Mouse (Mus musculus): ENCODE results near the gene Brd3. TPM values are rescaled to one million over a fixed set of nuclear protein-coding genes. Genes with fewer than 3 reads are reported as not detected.

The Brd3 gene
- polyA plus RNA-seq, 1 experiment from 2014 or later = 188 TPM

- Histone ChIP-seq H3K27me3 (ENCODE audit: control insufficient read depth, insufficient read depth, low read length) (no peaks in the 10 kb centered on the region), H3K4me3 (ENCODE audit: low read depth, low read length) (no peak overlapping the region), H3K27ac (ENCODE audit: low read depth, low read length) (no peak overlapping the region), H3K9ac (ENCODE audit: low read length) (0 out of 2 replicates have a peak overlapping the region, but pooled peaks have one; percentile 4), H3K4me1 (replicated peaks; ENCODE audit: control insufficient read depth, insufficient read depth, low read length) (peaks cover 18% of the 10 kb centered on the region), H3K4me2 (ENCODE audit: low read depth, low read length, severe bottlenecking) (no peak overlapping the region), H3K9me3 (ENCODE audit: control insufficient read depth, low read length) (no peaks in the 10 kb centered on the region), H3K36me3 (ENCODE audit: control insufficient read depth, insufficient read depth, low read length) (no peaks in the 10 kb centered on the region)
- DNase-seq (ENCODE audit: low spot score) (peak; percentile 48), ATAC-seq (replicated peaks; ENCODE audit: low FRiP score) (no peak)
- 88% methylated on average over 7 of the region's 7 CpGs for WGBS
Observed at GRCm38 (mm10) chr2:27423596-27423995, 83.9 kb downstream of the Brd3 start.

DNA sequence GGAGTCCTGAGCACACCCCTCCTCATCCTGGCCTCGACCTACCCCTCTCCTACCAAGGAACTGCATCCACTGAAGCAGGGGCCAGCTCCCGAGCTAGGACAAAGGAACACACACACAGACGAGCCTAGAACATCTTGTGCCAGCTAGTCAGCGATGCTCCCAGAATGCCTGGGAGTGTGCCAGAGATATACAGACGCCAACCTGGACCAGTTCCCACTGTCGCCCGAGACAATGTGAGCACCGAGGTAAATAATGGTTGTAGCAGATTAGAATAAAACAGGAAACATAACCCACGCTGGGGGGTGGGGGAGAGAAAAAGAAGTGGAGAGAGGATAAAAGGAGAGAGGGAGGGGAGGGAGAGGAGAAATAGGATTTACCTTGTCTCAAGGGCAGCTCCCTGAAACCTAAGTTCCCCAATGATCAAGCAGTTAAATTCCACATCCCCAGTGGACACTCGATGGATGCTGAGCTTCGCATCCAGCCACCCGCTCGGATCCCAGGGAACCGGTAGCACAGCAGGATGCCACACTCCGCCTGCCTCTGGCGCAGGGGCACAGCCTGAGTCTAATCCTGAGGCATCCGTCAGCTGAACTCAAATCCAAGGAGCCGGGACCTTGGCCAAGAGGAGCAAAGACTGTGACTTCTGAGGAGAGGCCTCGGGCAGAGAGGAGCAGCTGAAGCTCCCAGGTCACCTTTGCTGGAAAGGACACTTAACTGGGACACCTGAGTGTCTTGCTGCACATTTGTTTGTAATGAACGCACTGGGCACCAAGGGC, 86.0 kb downstream of the Brd3 start:
- H3K9ac ChIP-seq (ENCODE audit: low read length) = no peak overlapping the region
- H3K4me2 ChIP-seq (ENCODE audit: low read depth, low read length, severe bottlenecking) = no peak overlapping the region
- WGBS = 77% methylated on average over 20 of the region's 20 CpGs
- no peaks in the 10 kb centered on the region for H3K9me3 ChIP-seq (ENCODE audit: control insufficient read depth, low read length)
- DNase-seq (ENCODE audit: low spot score) (no peak), ATAC-seq (replicated peaks; ENCODE audit: low FRiP score) (no peak)
- H3K27ac ChIP-seq (ENCODE audit: low read depth, low read length) = no peak overlapping the region
- H3K36me3 ChIP-seq (ENCODE audit: control insufficient read depth, insufficient read depth, low read length) = no peaks in the 10 kb centered on the region
- H3K4me1 ChIP-seq (replicated peaks; ENCODE audit: control insufficient read depth, insufficient read depth, low read length) = peaks cover 13% of the 10 kb centered on the region; the same call in 1 of the 2 replicates
- H3K4me3 ChIP-seq (ENCODE audit: low read depth, low read length) = no peak overlapping the region
- no peaks in the 10 kb centered on the region for H3K27me3 ChIP-seq (ENCODE audit: control insufficient read depth, insufficient read depth, low read length)

DNA sequence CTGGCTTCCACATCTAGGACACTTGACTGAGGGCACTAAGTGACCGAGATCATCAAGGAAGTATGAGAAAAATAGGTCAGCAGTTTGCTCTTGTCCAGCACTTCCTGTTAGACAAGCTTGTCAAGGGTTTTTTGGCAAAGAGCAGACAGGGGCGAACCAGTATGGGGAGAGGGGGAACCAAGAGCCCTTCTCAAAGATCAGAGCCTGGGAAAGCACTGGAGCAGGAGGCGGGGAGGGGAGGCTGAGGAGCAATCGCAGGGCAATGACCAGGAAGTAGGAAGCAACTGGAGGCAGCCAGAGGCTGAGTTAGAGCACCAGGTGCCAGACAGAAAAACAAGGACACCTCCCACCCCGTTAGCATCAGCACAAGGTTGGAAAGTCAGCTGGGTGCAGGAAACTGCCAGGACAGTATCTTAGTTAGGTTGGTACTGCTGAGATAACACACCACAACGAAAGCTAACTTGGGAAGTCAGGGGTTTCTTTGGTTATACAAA, 88.8 kb downstream of the Brd3 start:
- Histone ChIP-seq H3K36me3 (ENCODE audit: control insufficient read depth, insufficient read depth, low read length) (no peaks in the 10 kb centered on the region), H3K4me2 (ENCODE audit: low read depth, low read length, severe bottlenecking) (no peak overlapping the region), H3K9ac (ENCODE audit: low read length) (no peak overlapping the region), H3K27ac (ENCODE audit: low read depth, low read length) (no peak overlapping the region), H3K27me3 (ENCODE audit: control insufficient read depth, insufficient read depth, low read length) (no peaks in the 10 kb centered on the region), H3K4me1 (replicated peaks; ENCODE audit: control insufficient read depth, insufficient read depth, low read length) (peaks cover 34% of the 10 kb centered on the region), H3K9me3 (ENCODE audit: control insufficient read depth, low read length) (no peaks in the 10 kb centered on the region), H3K4me3 (ENCODE audit: low read depth, low read length) (no peak overlapping the region)
- WGBS = 67% methylated on average over 6 of the region's 6 CpGs
- DNase-seq (ENCODE audit: low spot score) (no peak), ATAC-seq (replicated peaks; ENCODE audit: low FRiP score) (no peak)

- H3K36me3 ChIP-seq (ENCODE audit: control insufficient read depth, insufficient read depth, low read length) = no peaks in the 10 kb centered on the region
- H3K9ac ChIP-seq (ENCODE audit: low read length) = no peak overlapping the region; the same call in 1 of the 2 replicates
- H3K4me3 ChIP-seq (ENCODE audit: low read depth, low read length) = no peak overlapping the region
- no peak for DNase-seq (ENCODE audit: low spot score)
- no peaks in the 10 kb centered on the region for H3K27me3 ChIP-seq (ENCODE audit: control insufficient read depth, insufficient read depth, low read length)
- no peak overlapping the region for H3K4me2 ChIP-seq (ENCODE audit: low read depth, low read length, severe bottlenecking)
- no peaks in the 10 kb centered on the region for H3K9me3 ChIP-seq (ENCODE audit: control insufficient read depth, low read length)
- no peak overlapping the region for H3K27ac ChIP-seq (ENCODE audit: low read depth, low read length)
- ATAC-seq (replicated peaks; ENCODE audit: low FRiP score) = no peak
- peaks cover 36% of the 10 kb centered on the region for H3K4me1 ChIP-seq (replicated peaks; ENCODE audit: control insufficient read depth, insufficient read depth, low read length)
- WGBS = 78% methylated on average over 5 of the region's 5 CpGs
Observed at GRCm38 (mm10) chr2:27417648-27418153, 89.8 kb downstream of the Brd3 start.

- H3K4me2 ChIP-seq (ENCODE audit: low read depth, low read length, severe bottlenecking) = no peak overlapping the region
- no peaks in the 10 kb centered on the region for H3K36me3 ChIP-seq (ENCODE audit: control insufficient read depth, insufficient read depth, low read length)
- DNase-seq (ENCODE audit: low spot score) (no peak), ATAC-seq (replicated peaks; ENCODE audit: low FRiP score) (no peak)
- H3K27me3 ChIP-seq (ENCODE audit: control insufficient read depth, insufficient read depth, low read length) = no peaks in the 10 kb centered on the region
- H3K9ac ChIP-seq (ENCODE audit: low read length) = no peak overlapping the region
- H3K4me1 ChIP-seq (replicated peaks; ENCODE audit: control insufficient read depth, insufficient read depth, low read length) = peaks cover 44% of the 10 kb centered on the region
- H3K4me3 ChIP-seq (ENCODE audit: low read depth, low read length) = no peak overlapping the region
- H3K9me3 ChIP-seq (ENCODE audit: control insufficient read depth, low read length) = no peaks in the 10 kb centered on the region
- no peak overlapping the region for H3K27ac ChIP-seq (ENCODE audit: low read depth, low read length)
- 65% methylated on average over 3 of the region's 3 CpGs for WGBS
Observed at GRCm38 (mm10) chr2:27416425-27416824, 91.0 kb downstream of the Brd3 start.

DNA sequence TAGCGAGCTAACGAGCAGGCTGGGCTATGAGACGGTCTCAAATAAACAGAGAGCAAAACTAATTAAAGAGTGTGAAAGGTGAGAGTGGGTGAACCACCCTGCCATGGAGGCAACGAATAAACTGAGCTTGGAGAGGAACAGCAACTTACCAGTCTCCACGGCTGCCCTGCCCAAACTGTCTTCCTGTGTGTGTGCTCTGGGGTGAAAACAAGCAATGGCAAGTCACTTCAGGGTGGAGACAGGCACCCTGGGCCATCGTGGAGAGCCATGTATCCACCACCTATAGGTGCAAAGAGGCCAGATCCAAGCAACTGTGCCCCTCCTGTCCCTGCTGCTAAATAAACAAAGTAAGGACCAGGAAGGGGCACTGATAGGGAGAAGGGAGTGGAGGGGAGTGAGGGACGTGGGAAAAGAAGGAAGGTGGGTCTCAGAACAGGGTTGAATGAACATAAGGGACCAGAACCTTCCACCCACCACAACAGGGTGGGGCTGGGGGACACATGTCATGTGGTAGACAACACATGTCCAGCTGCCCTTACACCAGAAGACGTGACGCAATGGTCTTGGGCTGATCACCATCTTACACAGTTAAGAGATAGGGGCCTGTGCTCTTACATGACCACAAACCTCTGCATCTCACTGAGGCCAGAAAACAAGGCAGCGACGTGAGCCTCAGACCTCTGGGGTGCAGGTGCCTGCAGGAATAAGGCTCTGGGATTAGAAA, 92.2 kb downstream of the Brd3 start:
- Histone ChIP-seq H3K27ac (ENCODE audit: low read depth, low read length) (no peak overlapping the region), H3K9ac (ENCODE audit: low read length) (0 out of 2 replicates have a peak overlapping the region, but pooled peaks have one; percentile 9), H3K9me3 (ENCODE audit: control insufficient read depth, low read length) (no peaks in the 10 kb centered on the region), H3K4me3 (ENCODE audit: low read depth, low read length) (no peak overlapping the region), H3K36me3 (ENCODE audit: control insufficient read depth, insufficient read depth, low read length) (no peaks in the 10 kb centered on the region), H3K27me3 (ENCODE audit: control insufficient read depth, insufficient read depth, low read length) (no peaks in the 10 kb centered on the region), H3K4me2 (ENCODE audit: low read depth, low read length, severe bottlenecking) (no peak overlapping the region), H3K4me1 (replicated peaks; ENCODE audit: control insufficient read depth, insufficient read depth, low read length) (peaks cover 49% of the 10 kb centered on the region)
- 62% methylated on average over 11 of the region's 11 CpGs for WGBS
- no peak for DNase-seq (ENCODE audit: low spot score)
- no peak for ATAC-seq (replicated peaks; ENCODE audit: low FRiP score)

GRCm38 (mm10) chr2:27413936-27414657, 93.4 kb downstream of the Brd3 start:
- DNase-seq (ENCODE audit: low spot score) = peak; percentile 66
- ATAC-seq (replicated peaks; ENCODE audit: low FRiP score) = peak; percentile 77
- Histone ChIP-seq H3K4me3 (ENCODE audit: low read depth, low read length) (no peak overlapping the region), H3K27me3 (ENCODE audit: control insufficient read depth, insufficient read depth, low read length) (no peaks in the 10 kb centered on the region), H3K9ac (ENCODE audit: low read length) (peak overlapping the region; percentile 9), H3K27ac (ENCODE audit: low read depth, low read length) (peak overlapping the region; percentile 73), H3K9me3 (ENCODE audit: control insufficient read depth, low read length) (no peaks in the 10 kb centered on the region), H3K36me3 (ENCODE audit: control insufficient read depth, insufficient read depth, low read length) (no peaks in the 10 kb centered on the region), H3K4me2 (ENCODE audit: low read depth, low read length, severe bottlenecking) (peak overlapping the region; percentile 38), H3K4me1 (replicated peaks; ENCODE audit: control insufficient read depth, insufficient read depth, low read length) (peaks cover 49% of the 10 kb centered on the region)
- 14% methylated on average over 16 of the region's 16 CpGs for WGBS

- ATAC-seq (replicated peaks; ENCODE audit: low FRiP score) = peak; percentile 56
Observed at GRCm38 (mm10) chr2:27413582-27413935, 93.9 kb downstream of the Brd3 start.

More at GRCm38 (mm10) chr2:27413582-27413935, 93.9 kb downstream of the Brd3 start:
- Histone ChIP-seq H3K27me3 (ENCODE audit: control insufficient read depth, insufficient read depth, low read length) (no peaks in the 10 kb centered on the region), H3K9me3 (ENCODE audit: control insufficient read depth, low read length) (no peaks in the 10 kb centered on the region), H3K4me1 (replicated peaks; ENCODE audit: control insufficient read depth, insufficient read depth, low read length) (peaks cover 46% of the 10 kb centered on the region), H3K4me3 (ENCODE audit: low read depth, low read length) (no peak overlapping the region), H3K9ac (ENCODE audit: low read length) (peak overlapping the region; percentile 9), H3K36me3 (ENCODE audit: control insufficient read depth, insufficient read depth, low read length) (no peaks in the 10 kb centered on the region), H3K27ac (ENCODE audit: low read depth, low read length) (peak overlapping the region; percentile 73), H3K4me2 (ENCODE audit: low read depth, low read length, severe bottlenecking) (peak overlapping the region; percentile 38; the same call in 1 of the 2 replicates)
- 13% methylated on average over 2 of the region's 2 CpGs for WGBS
- DNase-seq (ENCODE audit: low spot score) = no peak
